Mouse (Mus musculus): ENCODE data around the gene Ctrc. TPM values are rescaled to one million over a fixed set of nuclear protein-coding genes. Genes with fewer than 3 reads are reported as not detected.

The Ctrc gene
- polyA plus RNA-seq, 1 experiment from 2014 or later: not detected

- no peak overlapping the region for H3K4me2 ChIP-seq
- 90% methylated on average over 5 of the region's 5 CpGs for WGBS
- H3K27ac ChIP-seq: no peak overlapping the region
- ATAC-seq (ENCODE audit: insufficient number of reproducible peaks, low FRiP score, low TSS enrichment, low read depth): no peak
- H3K27me3 ChIP-seq: no peaks in the 10 kb centered on the region
- no peak overlapping the region for H3K9ac ChIP-seq
- no peak overlapping the region for H3K4me3 ChIP-seq
- peaks cover 22% of the 10 kb centered on the region for H3K36me3 ChIP-seq
- no peaks in the 10 kb centered on the region for H3K9me3 ChIP-seq
- peaks cover 42% of the 10 kb centered on the region for H3K4me1 ChIP-seq
Measured at GRCm38 (mm10) chr4:141865006-141865405, 18.8 kb upstream of the Ctrc start.

GRCm38 (mm10) chr4:141864506-141864905, 18.3 kb upstream of the Ctrc start:
- Histone ChIP-seq H3K4me3 (no peak overlapping the region), H3K9ac (no peak overlapping the region), H3K27me3 (no peaks in the 10 kb centered on the region), H3K4me2 (no peak overlapping the region), H3K27ac (no peak overlapping the region), H3K4me1 (peaks cover 37% of the 10 kb centered on the region), H3K9me3 (no peaks in the 10 kb centered on the region), H3K36me3 (peaks cover 27% of the 10 kb centered on the region)
- no peak for ATAC-seq (ENCODE audit: insufficient number of reproducible peaks, low FRiP score, low TSS enrichment, low read depth)
- 88% methylated on average over 8 of the region's 8 CpGs for WGBS

- no peak for ATAC-seq (ENCODE audit: insufficient number of reproducible peaks, low FRiP score, low TSS enrichment, low read depth)
- WGBS: 87% methylated on average over 7 of the region's 7 CpGs
- Histone ChIP-seq H3K27me3 (no peaks in the 10 kb centered on the region), H3K9ac (no peak overlapping the region), H3K36me3 (peaks cover 33% of the 10 kb centered on the region), H3K4me1 (peaks cover 31% of the 10 kb centered on the region), H3K4me2 (no peak overlapping the region), H3K4me3 (no peak overlapping the region), H3K9me3 (no peaks in the 10 kb centered on the region), H3K27ac (no peak overlapping the region)
Measured at GRCm38 (mm10) chr4:141863726-141864280, 17.6 kb upstream of the Ctrc start.

GRCm38 (mm10) chr4:141862867-141863266, 16.7 kb upstream of the Ctrc start:
- no peak overlapping the region for H3K4me2 ChIP-seq
- no peak overlapping the region for H3K27ac ChIP-seq
- peaks cover 33% of the 10 kb centered on the region for H3K36me3 ChIP-seq
- H3K27me3 ChIP-seq: no peaks in the 10 kb centered on the region
- no peak for ATAC-seq (ENCODE audit: insufficient number of reproducible peaks, low FRiP score, low TSS enrichment, low read depth)
- H3K4me3 ChIP-seq: no peak overlapping the region
- 73% methylated on average over 5 of the region's 5 CpGs for WGBS
- H3K9me3 ChIP-seq: no peaks in the 10 kb centered on the region
- no peak overlapping the region for H3K9ac ChIP-seq
- H3K4me1 ChIP-seq: peaks cover 24% of the 10 kb centered on the region

- no peak overlapping the region for H3K4me2 ChIP-seq
- no peaks in the 10 kb centered on the region for H3K9me3 ChIP-seq
- no peak overlapping the region for H3K4me3 ChIP-seq
- H3K4me1 ChIP-seq: peaks cover 16% of the 10 kb centered on the region
- H3K9ac ChIP-seq: no peak overlapping the region
- no peak for ATAC-seq (ENCODE audit: insufficient number of reproducible peaks, low FRiP score, low TSS enrichment, low read depth)
- H3K27me3 ChIP-seq: no peaks in the 10 kb centered on the region
- H3K27ac ChIP-seq: no peak overlapping the region
- H3K36me3 ChIP-seq: peaks cover 33% of the 10 kb centered on the region
- WGBS: 84% methylated on average over 17 of the region's 17 CpGs
Measured at GRCm38 (mm10) chr4:141861591-141862295, 15.6 kb upstream of the Ctrc start.

- 68% methylated on average over 19 of the region's 19 CpGs for whole genome bisulfite sequencing
- Histone ChIP-seq H3K4me3 (no peak overlapping the region), H3K9ac (no peak overlapping the region), H3K27me3 (no peaks in the 10 kb centered on the region), H3K36me3 (peaks cover 33% of the 10 kb centered on the region), H3K4me2 (no peak overlapping the region), H3K4me1 (peaks cover 3% of the 10 kb centered on the region; the same call in 1 of the 2 replicates), H3K9me3 (no peaks in the 10 kb centered on the region), H3K27ac (no peak overlapping the region)
- ATAC-seq (ENCODE audit: insufficient number of reproducible peaks, low FRiP score, low TSS enrichment, low read depth): no peak
Measured at GRCm38 (mm10) chr4:141860246-141860841, 14.2 kb upstream of the Ctrc start.

- H3K9ac ChIP-seq: no peak overlapping the region
- H3K27ac ChIP-seq: no peak overlapping the region; the same call in 1 of the 2 replicates
- peaks cover 33% of the 10 kb centered on the region for H3K36me3 ChIP-seq
- H3K4me2 ChIP-seq: no peak overlapping the region
- 86% methylated on average over 14 of the region's 14 CpGs for WGBS
- no peaks in the 10 kb centered on the region for H3K27me3 ChIP-seq
- H3K4me3 ChIP-seq: no peak overlapping the region
- H3K4me1 ChIP-seq: peaks cover 3% of the 10 kb centered on the region; the same call in 1 of the 2 replicates
- no peak for ATAC-seq (ENCODE audit: insufficient number of reproducible peaks, low FRiP score, low TSS enrichment, low read depth)
- H3K9me3 ChIP-seq: no peaks in the 10 kb centered on the region
Measured at GRCm38 (mm10) chr4:141859351-141859750, 13.2 kb upstream of the Ctrc start.

GRCm38 (mm10) chr4:141858501-141858900, 12.3 kb upstream of the Ctrc start:
- H3K4me3 ChIP-seq: no peak overlapping the region
- H3K36me3 ChIP-seq: peaks cover 30% of the 10 kb centered on the region
- H3K9ac ChIP-seq: no peak overlapping the region
- H3K27ac ChIP-seq: no peak overlapping the region
- H3K4me2 ChIP-seq: no peak overlapping the region
- WGBS: 85% methylated on average over 20 of the region's 20 CpGs
- H3K27me3 ChIP-seq: no peaks in the 10 kb centered on the region
- no peak for ATAC-seq (ENCODE audit: insufficient number of reproducible peaks, low FRiP score, low TSS enrichment, low read depth)
- peaks cover 3% of the 10 kb centered on the region; the same call in 1 of the 2 replicates for H3K4me1 ChIP-seq
- no peaks in the 10 kb centered on the region for H3K9me3 ChIP-seq

- Histone ChIP-seq H3K4me1 (peaks cover 3% of the 10 kb centered on the region; the same call in 1 of the 2 replicates), H3K36me3 (peaks cover 30% of the 10 kb centered on the region), H3K9me3 (no peaks in the 10 kb centered on the region), H3K4me2 (no peak overlapping the region), H3K27ac (no peak overlapping the region), H3K4me3 (no peak overlapping the region), H3K9ac (no peak overlapping the region), H3K27me3 (no peaks in the 10 kb centered on the region)
- 15% methylated on average over 10 of the region's 10 CpGs for WGBS
- ATAC-seq (ENCODE audit: insufficient number of reproducible peaks, low FRiP score, low TSS enrichment, low read depth): peak; percentile 56; the same call in 1 of the 2 replicates
Measured at GRCm38 (mm10) chr4:141857422-141857930, 11.3 kb upstream of the Ctrc start.

GRCm38 (mm10) chr4:141853437-141853836, 7.3 kb upstream of the Ctrc start:
- no peak for ATAC-seq (ENCODE audit: insufficient number of reproducible peaks, low FRiP score, low TSS enrichment, low read depth)
- WGBS: 76% methylated on average over 9 of the region's 9 CpGs
- no peaks in the 10 kb centered on the region for H3K9me3 ChIP-seq

GRCm38 (mm10) chr4:141834536-141835095, 11.5 kb downstream of the Ctrc start:
- Histone ChIP-seq H3K4me2 (no peak overlapping the region), H3K27ac (no peak overlapping the region), H3K4me1 (no peaks in the 10 kb centered on the region), H3K4me3 (no peak overlapping the region), H3K9me3 (no peaks in the 10 kb centered on the region), H3K36me3 (no peaks in the 10 kb centered on the region), H3K9ac (no peak overlapping the region), H3K27me3 (no peaks in the 10 kb centered on the region)
- no peak; the same call in 1 of the 2 replicates for ATAC-seq (ENCODE audit: insufficient number of reproducible peaks, low FRiP score, low TSS enrichment, low read depth)
- 64% methylated on average over 5 of the region's 5 CpGs for WGBS

More at GRCm38 (mm10) chr4:141853437-141853836, 7.3 kb upstream of the Ctrc start:
- Histone ChIP-seq H3K27me3 (no peaks in the 10 kb centered on the region), H3K4me1 (peaks cover 3% of the 10 kb centered on the region; the same call in 1 of the 2 replicates), H3K36me3 (no peaks in the 10 kb centered on the region; the same call in 1 of the 2 replicates), H3K4me2 (no peak overlapping the region), H3K4me3 (no peak overlapping the region), H3K27ac (no peak overlapping the region), H3K9ac (no peak overlapping the region)

- no peak overlapping the region for H3K4me3 ChIP-seq
- no peaks in the 10 kb centered on the region for H3K36me3 ChIP-seq
- no peaks in the 10 kb centered on the region for H3K27me3 ChIP-seq
- H3K4me2 ChIP-seq: no peak overlapping the region
- H3K27ac ChIP-seq: no peak overlapping the region
- no peaks in the 10 kb centered on the region for H3K9me3 ChIP-seq
- ATAC-seq (ENCODE audit: insufficient number of reproducible peaks, low FRiP score, low TSS enrichment, low read depth): no peak
- 50% methylated on average over 1 of the region's 1 CpGs for WGBS
- no peaks in the 10 kb centered on the region for H3K4me1 ChIP-seq
- no peak overlapping the region for H3K9ac ChIP-seq
Measured at GRCm38 (mm10) chr4:141833911-141834310, 12.2 kb downstream of the Ctrc start.

Measured in limb, embryonic 15.5 days (tissue).